Mouse (Mus musculus): ENCODE measurements around the gene Slc25a33.

- TF ChIP-seq EP300 (IDR thresholded peaks at IDR 0.05; ENCODE audit: insufficient read depth, low read depth, low read length): no peak
- no peak for TF ChIP-seq POLR2A (IDR thresholded peaks at IDR 0.05; ENCODE audit: insufficient read depth, low read depth, low read length)
- TF ChIP-seq CTCF (IDR thresholded peaks at IDR 0.05): no peak
Measured at GRCm38 (mm10) chr4:149815586-149815985, 41.5 kb upstream of the Slc25a33 start.
